Mouse (Mus musculus) embryonic fibroblast, embryonic 13.5 days (primary cell): ENCODE results near the gene Zfp553. TPM values are rescaled to one million over a fixed set of nuclear protein-coding genes. Genes with fewer than 3 reads are reported as not detected.
A peak's percentile ranks its signal among the peaks of the same experiment; 100 is the strongest.

Source experiments
- H3K27ac ChIP-seq: 2 replicates; pipeline ENCODE4 v1.5.1; 2012; ENCODE audit warnings: low read length, control low read depth, inconsistent platforms; ENCODE audit not compliant: insufficient read depth
- H3K4me1 ChIP-seq: 2 replicates; pipeline ENCODE4 v1.6.1; 2011; ENCODE audit warnings: low read length; ENCODE audit not compliant: control insufficient read depth, insufficient read depth
- H3K4me3 ChIP-seq: 2 replicates; pipeline ENCODE4 v1.5.1; 2011; ENCODE audit warnings: mild to moderate bottlenecking, control low read depth, low read length; ENCODE audit not compliant: insufficient read depth
- CTCF ChIP-seq: IDR thresholded peaks from 2 replicates; pipeline ENCODE4 v1.5.1; 2011; ENCODE audit warnings: mild to moderate bottlenecking, control low read depth, low read length, moderate library complexity, borderline replicate concordance; ENCODE audit not compliant: insufficient read depth
- POLR2A ChIP-seq: IDR thresholded peaks from 2 replicates; pipeline ENCODE4 v1.6.1; 2011; ENCODE audit warnings: low read depth, mild to moderate bottlenecking, control low read depth, low read length, moderate library complexity
- polyA plus RNA-seq: library from polyadenylated mRNA; stranded (reverse); fragments of >200 nt; gene quantifications from 2 replicates; pipeline ENCODE4 v1.2.4, GENCODE M21; 2011; ENCODE audit warnings: low read depth; ENCODE audit not compliant: missing spikeins, insufficient read length

Zfp553 gene
- polyA plus RNA-seq, 1 experiment: 12.4 TPM

- Histone ChIP-seq H3K4me1 (no peaks in the 10 kb centered on the region), H3K27ac (no peak overlapping the region), H3K4me3 (no peak overlapping the region)
- TF ChIP-seq CTCF (no peak), POLR2A (no peak)
Measured at GRCm38 (mm10) chr7:127217901-127218642, 14.8 kb upstream of the Zfp553 start.

DNA sequence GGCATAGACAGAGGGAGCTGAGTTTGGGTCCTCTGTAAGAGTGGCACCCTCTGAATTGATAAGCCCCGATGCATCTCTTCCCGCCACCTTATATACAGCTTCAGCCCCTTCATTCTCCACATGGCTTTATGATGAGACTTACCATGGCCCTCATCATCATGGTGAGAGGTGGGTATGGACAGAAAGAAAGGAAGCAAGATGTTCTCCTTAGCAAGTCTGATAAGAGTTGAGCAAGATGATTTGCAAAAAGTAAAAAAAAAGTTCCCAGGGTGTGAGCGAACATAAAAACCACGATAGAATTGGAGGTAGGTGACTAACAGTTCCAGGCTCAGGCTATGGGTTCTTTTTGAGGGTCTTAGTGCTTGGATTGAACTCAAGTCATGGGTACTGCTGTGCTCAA is 14.2 kb upstream of the Zfp553 start:
- TF ChIP-seq CTCF (no peak), POLR2A (no peak)
- no peaks in the 10 kb centered on the region for H3K4me1 ChIP-seq
- H3K27ac ChIP-seq: no peak overlapping the region
- no peak overlapping the region for H3K4me3 ChIP-seq

GRCm38 (mm10) chr7:127220440-127220839 is 12.4 kb upstream of the Zfp553 start:
- TF ChIP-seq CTCF (no peak), POLR2A (no peak)
- H3K4me1 ChIP-seq: no peaks in the 10 kb centered on the region
- no peak overlapping the region for H3K27ac ChIP-seq
- no peak overlapping the region for H3K4me3 ChIP-seq

DNA sequence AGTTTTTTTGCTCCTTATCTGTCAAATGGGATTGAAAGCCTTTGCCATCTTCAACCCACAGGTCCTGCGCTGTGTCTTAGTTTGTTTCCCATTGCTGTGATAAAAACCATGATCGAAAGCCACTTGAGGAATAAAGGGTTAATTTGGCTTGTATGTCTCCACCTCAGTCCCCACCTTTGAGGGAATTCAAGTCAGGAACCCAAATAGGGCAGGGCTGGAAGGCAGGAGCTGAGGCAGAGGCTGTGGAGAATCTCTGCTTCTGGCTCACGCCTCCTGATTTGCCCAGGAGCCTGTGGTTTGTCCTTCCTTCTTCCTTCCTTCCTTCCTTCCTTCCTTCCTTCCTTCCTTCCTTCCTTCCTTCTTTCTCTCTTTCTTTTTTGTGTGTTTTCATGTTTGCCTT is 9.8 kb upstream of the Zfp553 start:
- Histone ChIP-seq H3K4me1 (no peaks in the 10 kb centered on the region), H3K4me3 (no peak overlapping the region), H3K27ac (no peak overlapping the region)
- TF ChIP-seq CTCF: no peak
- TF ChIP-seq POLR2A: no peak

DNA sequence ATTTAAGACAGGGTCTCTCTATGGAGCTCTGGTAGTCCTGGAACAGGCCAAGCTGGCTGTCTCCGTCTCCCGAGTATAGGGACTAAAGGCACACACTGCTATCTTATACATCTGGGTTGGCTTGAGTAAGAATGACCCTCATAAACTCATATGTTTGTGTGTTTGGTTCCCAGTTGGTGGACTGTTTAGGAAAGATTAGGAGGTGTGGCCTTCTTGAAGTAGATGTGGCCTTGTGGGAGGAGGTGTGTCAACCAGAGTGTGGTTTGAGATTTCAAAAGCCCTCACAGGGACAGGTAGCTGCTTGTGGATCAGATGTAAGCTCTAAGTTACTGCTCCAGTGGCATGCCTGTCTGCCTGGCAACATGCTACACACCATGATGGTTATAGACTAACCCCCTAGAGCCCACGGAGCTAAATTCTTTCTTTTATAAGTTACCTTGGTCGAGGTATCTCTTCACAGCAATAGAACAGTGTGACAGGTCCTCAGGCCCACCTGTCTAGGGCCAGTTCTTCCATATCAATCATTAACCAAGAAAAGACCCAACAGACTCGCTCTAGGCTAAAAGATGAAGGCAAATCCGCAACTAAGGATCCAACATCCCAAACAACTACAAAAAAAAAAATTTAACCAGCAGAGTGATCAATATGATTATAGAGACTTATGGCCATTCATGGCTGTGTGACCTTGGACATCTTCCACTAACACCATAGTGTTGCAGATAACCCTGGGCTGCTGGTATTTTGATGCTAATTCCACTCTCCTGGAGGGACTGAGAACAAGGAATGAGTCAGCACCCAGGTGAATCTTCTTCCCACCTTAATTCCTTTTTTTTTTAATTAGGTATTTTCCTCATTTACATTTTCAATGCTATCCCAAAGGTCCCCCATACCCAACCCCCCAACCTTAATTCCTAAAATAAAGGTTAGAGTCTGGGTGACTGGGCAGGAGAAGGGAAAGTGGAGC is 9.1 kb upstream of the Zfp553 start:
- Histone ChIP-seq H3K4me1 (no peaks in the 10 kb centered on the region), H3K27ac (no peak overlapping the region), H3K4me3 (no peak overlapping the region)
- TF ChIP-seq CTCF (no peak), POLR2A (no peak)

DNA sequence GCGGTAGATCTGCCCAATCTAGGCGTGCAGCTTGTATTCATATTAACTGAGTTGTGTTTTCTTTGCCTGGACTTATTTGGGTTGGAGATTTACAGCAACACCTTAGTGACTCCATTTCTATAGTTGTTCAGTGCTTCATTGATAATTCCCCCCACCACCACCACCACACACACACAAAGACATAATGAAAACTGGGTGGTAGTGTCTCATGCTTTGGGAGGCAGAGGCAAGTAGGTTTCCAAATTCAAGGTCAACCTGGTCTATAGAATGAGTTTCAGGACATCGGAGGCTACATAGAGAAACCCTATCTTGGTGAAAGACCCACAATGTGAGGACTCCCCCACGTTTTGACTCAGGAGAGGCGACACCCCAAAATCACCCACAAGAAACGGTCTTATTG is 8.2 kb upstream of the Zfp553 start:
- TF ChIP-seq CTCF (no peak), POLR2A (no peak)
- no peak overlapping the region for H3K27ac ChIP-seq

GRCm38 (mm10) chr7:127225147-127225995 is 7.5 kb upstream of the Zfp553 start:
- Histone ChIP-seq H3K27ac (no peak overlapping the region), H3K4me1 (no peaks in the 10 kb centered on the region), H3K4me3 (no peak overlapping the region)
- TF ChIP-seq CTCF (no peak), POLR2A (no peak)

More for the DNA sequence above, 8.2 kb upstream of the Zfp553 start:
- no peaks in the 10 kb centered on the region for H3K4me1 ChIP-seq
- no peak overlapping the region for H3K4me3 ChIP-seq

DNA sequence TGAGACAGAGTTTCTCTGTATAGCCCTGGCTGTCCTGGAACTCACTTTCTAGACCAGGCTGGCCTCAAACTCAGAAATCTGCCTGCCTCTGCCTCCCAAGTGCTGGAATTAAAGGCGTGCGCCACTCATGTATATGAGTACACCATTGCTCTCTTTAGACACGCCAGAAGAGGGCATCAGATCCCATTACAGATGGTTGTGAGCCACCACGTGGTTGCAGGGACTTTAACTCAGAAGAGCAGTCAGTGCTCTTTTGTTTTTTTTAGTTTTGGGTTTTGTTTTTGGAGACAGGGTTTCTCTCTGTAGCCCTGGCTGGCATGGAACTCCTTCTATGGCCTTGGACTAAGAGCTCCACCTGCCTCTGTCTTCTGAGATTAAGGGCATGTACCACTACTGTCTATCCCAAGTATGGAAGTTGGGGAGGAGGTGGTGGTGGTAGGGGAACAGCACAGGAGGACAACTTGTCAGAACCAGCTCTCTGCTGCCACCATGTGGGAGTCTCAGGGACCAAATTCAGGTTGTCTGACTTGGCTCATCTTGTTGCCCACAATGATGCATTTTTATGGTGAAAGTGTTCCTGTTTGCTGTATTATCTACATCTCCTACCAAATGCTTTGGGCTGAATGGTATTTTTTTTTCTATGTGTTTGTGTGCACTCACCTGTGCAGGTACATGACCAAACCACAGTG is 4.1 kb upstream of the Zfp553 start:
- Histone ChIP-seq H3K27ac (no peak overlapping the region), H3K4me1 (peaks cover 2% of the 10 kb centered on the region; the same call in 1 of the 2 replicates), H3K4me3 (no peak overlapping the region)
- TF ChIP-seq POLR2A: 0 out of 2 replicates have a peak, but pooled peaks have one; percentile 36
- peak; percentile 58; the same call in 1 of the 2 replicates for TF ChIP-seq CTCF

- TF ChIP-seq POLR2A: no peak; the same call in 1 of the 2 replicates
- Histone ChIP-seq H3K27ac (no peak overlapping the region), H3K4me3 (peak overlapping the region; percentile 89), H3K4me1 (peaks cover 2% of the 10 kb centered on the region; the same call in 1 of the 2 replicates)
Measured at GRCm38 (mm10) chr7:127231376-127231775, 1.5 kb upstream of the Zfp553 start.
